Mouse (Mus musculus): ENCODE data around the gene Olfr789.

Gene Olfr789

GRCm38 (mm10) chr10:129484452-129484851 lies at the start of gene Olfr789:
Gene Olfr789, plus strand, starts transcription at chr10:129484752.
- DNase-seq (ENCODE audit: low spot score in 2 of 2) = no peak

- no peak for DNase-seq (ENCODE audit: low spot score in 2 of 2)
Measured at GRCm38 (mm10) chr10:129461562-129461961, 23.0 kb upstream of the Olfr789 start, which contains the start of gene Olfr787. Gene Olfr787, plus strand, starts transcription at chr10:129461862.

- DNase-seq (ENCODE audit: low spot score in 2 of 2) = no peak
Measured at GRCm38 (mm10) chr10:129470698-129471097, 13.9 kb upstream of the Olfr789 start, which contains the start of gene Olfr788. Gene Olfr788, plus strand, starts transcription at chr10:129470998.

GRCm38 (mm10) chr10:129473256-129473655 lies 11.3 kb upstream of the Olfr789 start:
- DNase-seq (ENCODE audit: low spot score in 2 of 2) = no peak

DNA sequence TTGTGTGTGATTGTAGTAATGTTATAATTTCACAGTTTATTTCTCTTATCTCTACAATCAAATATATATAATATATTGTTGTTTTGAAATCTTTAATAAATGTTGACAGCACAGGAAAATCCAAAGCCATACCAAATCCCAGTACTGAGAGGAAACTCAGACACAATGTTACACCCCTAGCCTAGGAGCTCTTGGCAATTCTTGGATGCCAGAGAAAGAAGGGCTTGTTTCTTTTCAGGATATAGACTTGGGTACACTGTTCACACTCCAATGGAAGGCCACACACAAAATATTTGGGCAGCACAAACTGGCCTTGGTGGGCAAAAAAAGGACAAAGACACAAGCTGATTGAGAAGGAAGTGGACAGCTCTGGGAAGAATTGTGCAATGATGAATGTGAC lies 10.8 kb upstream of the Olfr789 start:
- no peak for DNase-seq (ENCODE audit: low spot score in 2 of 2)

DNA sequence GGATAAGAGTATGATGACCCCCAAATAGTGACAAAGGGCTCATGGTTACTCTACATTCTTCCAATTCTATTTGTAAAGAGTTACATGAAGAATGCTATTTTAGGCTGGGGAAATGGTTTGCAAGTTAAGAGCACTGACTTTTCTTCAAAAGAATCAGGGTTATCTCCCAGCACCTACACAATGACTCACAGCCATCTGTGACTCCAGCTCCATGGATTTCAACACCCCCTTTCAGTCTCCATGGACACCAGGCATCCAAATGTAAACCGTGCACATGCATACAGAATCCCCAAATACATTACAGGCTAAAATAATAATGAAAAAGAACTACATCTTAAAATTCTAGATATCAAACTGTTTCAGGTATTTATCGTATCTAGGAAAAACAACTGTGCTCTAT lies 5.5 kb downstream of the Olfr789 start:
- DNase-seq (ENCODE audit: low spot score in 2 of 2) = no peak

GRCm38 (mm10) chr10:129498192-129498591 lies 13.6 kb downstream of the Olfr789 start, which contains the start of gene Olfr790:
Gene Olfr790, plus strand, starts transcription at chr10:129498492.
- no peak for DNase-seq (ENCODE audit: low spot score in 2 of 2)

- no peak for DNase-seq (ENCODE audit: low spot score in 2 of 2)
Measured at GRCm38 (mm10) chr10:129521492-129521891, 36.9 kb downstream of the Olfr789 start, which contains the start of gene Olfr791. Gene Olfr791, plus strand, starts transcription at chr10:129521792.

- DNase-seq (ENCODE audit: low spot score in 2 of 2) = no peak
Measured at GRCm38 (mm10) chr10:129538862-129539261, 54.3 kb downstream of the Olfr789 start, which contains the start of gene Olfr792. Gene Olfr792, plus strand, starts transcription at chr10:129539162.

Measured in urinary bladder, adult 18-20 months (tissue).